Mouse (Mus musculus) heart, postnatal 0 days (tissue): ENCODE measurements around the gene Top2b. TPM values are rescaled to one million over a fixed set of nuclear protein-coding genes. Genes with fewer than 3 reads are reported as not detected.

Experiments used
- ATAC-seq: fragments of 200-750 bp; cut with Nextera tagmentation; 2 replicates; pipeline ENCODE4 v1.8.0; 2017; ENCODE audit warnings: low read depth, moderate number of reproducible peaks, moderate library complexity; ENCODE audit not compliant: insufficient read depth
- DNase-seq: peaks from one replicate; pipeline ENCODE4 v3.0.0-alpha.2; 2016; ENCODE audit warnings: low spot score
- H3K27ac ChIP-seq: fragments of 300-500 bp; sonication (generic); 2 replicates; pipeline ENCODE4 v1.5.1; 2014; ENCODE audit warnings: low read depth, mild to moderate bottlenecking
- H3K27me3 ChIP-seq: fragments of 300-500 bp; sonication (generic); 2 replicates; pipeline ENCODE4 v1.6.1; 2014; ENCODE audit warnings: low read length, mixed read lengths; ENCODE audit not compliant: control insufficient read depth, insufficient read depth
- H3K36me3 ChIP-seq: fragments of 300-500 bp; sonication (generic); replicated peaks from 2 replicates; pipeline ENCODE4 v1.6.1; 2014; ENCODE audit warnings: low read length, mixed read lengths; ENCODE audit not compliant: control insufficient read depth, insufficient read depth
- H3K4me1 ChIP-seq: fragments of 300-500 bp; sonication (generic); 2 replicates; pipeline ENCODE4 v1.6.1; 2014; ENCODE audit warnings: antibody characterized with exemption; ENCODE audit not compliant: control insufficient read depth, insufficient read depth
- H3K4me2 ChIP-seq: fragments of 300-500 bp; sonication (generic); 2 replicates; pipeline ENCODE4 v1.6.1; 2014; ENCODE audit warnings: low read depth, mild to moderate bottlenecking, low read length, moderate library complexity
- H3K4me3 ChIP-seq: fragments of 300-500 bp; sonication (generic); 2 replicates; pipeline ENCODE4 v1.5.1; 2014; ENCODE audit warnings: low read depth, low read length
- H3K9ac ChIP-seq: fragments of 300-500 bp; sonication (generic); replicated peaks from 2 replicates; pipeline ENCODE4 v1.6.1; 2014; ENCODE audit warnings: low read depth, low read length, mixed read lengths
- H3K9me3 ChIP-seq: fragments of 300-500 bp; sonication (generic); replicated peaks from 2 replicates; pipeline ENCODE4 v1.6.1; 2016; ENCODE audit warnings: low read length; ENCODE audit not compliant: control insufficient read depth
- CTCF ChIP-seq: IDR thresholded peaks from 2 replicates; pipeline ENCODE4 v1.5.1; 2016; ENCODE audit warnings: antibody characterized with exemption, control low read depth, low read depth
- EP300 ChIP-seq: IDR thresholded peaks from 2 replicates; pipeline ENCODE4 v1.6.1; 2016; ENCODE audit warnings: antibody characterized with exemption, low read depth
- WGBS: fragments of 180-500 bp; shearing (Covaris S2); extraction: QIAGEN DNeasy Blood & Tissue Kit; methylation state at CpG from one replicate; pipeline ENCODE4 v1.1.7; 2014; 5-methylcytosine and 5-hydroxymethylcytosine counted together
- polyA plus RNA-seq: library from polyadenylated mRNA; unstranded; fragments of >200 nt; fragmentation: Nextera tagmentation; extraction: Ambion mirVana; gene quantifications from 2 replicates; pipeline ENCODE4 v1.2.1, GENCODE M21; 2015
- total RNA-seq: library from RNA; depleted of rRNA; stranded (reverse); fragments of >200 nt; gene quantifications from 2 replicates; pipeline ENCODE4 v1.2.3, GENCODE M21; 2014; ENCODE audit warnings: low replicate concordance

The Top2b gene
- total and polyA plus RNA-seq, 2 experiments from 2014 or later = 19.8 to 36.2 TPM

DNA sequence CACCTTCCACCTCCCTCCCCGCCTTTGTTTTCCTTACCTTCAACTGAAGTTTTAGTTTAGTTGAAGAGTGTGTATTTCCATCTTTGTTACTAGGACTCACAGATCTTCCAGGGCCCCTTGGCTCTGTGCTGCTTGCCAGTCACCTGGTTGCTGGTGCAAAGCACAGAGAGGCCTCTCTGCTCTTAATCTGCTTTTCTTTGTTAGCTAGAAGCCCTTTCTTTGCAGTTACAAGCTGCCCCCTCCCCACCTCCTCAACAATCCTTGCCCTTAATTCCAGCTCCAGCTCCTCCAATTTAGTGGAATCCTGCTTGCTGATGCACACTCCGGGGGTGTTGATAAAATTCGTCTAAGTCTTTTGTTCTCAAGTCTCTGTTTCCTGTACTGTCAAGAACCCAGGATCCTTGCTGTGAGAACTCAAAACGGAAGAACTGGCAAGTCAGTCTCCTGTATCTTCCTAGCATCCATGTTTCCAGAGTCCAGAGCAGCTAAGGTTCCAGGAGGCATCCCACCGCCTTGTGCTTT lies 36.0 kb upstream of the Top2b start:
- Histone ChIP-seq H3K9me3 (no peaks in the 10 kb centered on the region), H3K9ac (peak overlapping the region; percentile 5; the same call in 1 of the 2 replicates), H3K36me3 (no peaks in the 10 kb centered on the region), H3K27ac (peak overlapping the region; percentile 59), H3K4me2 (no peak overlapping the region), H3K4me1 (peaks cover 7% of the 10 kb centered on the region; the same call in 1 of the 2 replicates), H3K27me3 (no peaks in the 10 kb centered on the region), H3K4me3 (no peak overlapping the region)
- 47% methylated on average over 5 of the region's 5 CpGs for WGBS
- ATAC-seq (no peak; the same call in 1 of the 2 replicates), DNase-seq (no peak)
- TF ChIP-seq CTCF (no peak), EP300 (no peak)

DNA sequence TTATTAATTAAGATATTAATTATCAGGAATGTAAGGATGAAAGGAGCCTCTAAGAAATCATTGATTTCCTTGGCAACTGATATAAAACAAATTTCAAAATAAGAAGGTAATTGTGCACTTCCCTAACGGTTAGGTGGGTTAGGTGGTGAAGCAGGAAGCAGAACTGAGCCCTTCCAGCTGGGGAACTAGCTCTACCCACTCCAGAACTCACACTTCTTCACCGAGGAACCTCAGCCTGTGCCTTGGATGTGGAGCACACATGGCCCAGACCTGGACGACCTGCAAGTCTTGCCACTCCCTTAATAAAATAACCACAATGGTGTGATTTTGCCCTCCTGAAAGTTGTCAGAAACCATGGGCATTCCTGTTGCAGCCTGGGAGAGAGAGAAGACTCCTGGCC lies 35.2 kb upstream of the Top2b start:
- no peak overlapping the region for H3K4me2 ChIP-seq
- TF ChIP-seq EP300 (no peak), CTCF (no peak)
- no peak overlapping the region for H3K27ac ChIP-seq
- H3K27me3 ChIP-seq = no peaks in the 10 kb centered on the region
- no peak for DNase-seq
- ATAC-seq = no peak
- H3K36me3 ChIP-seq = no peaks in the 10 kb centered on the region
- H3K4me1 ChIP-seq = peaks cover 7% of the 10 kb centered on the region; the same call in 1 of the 2 replicates
- H3K9ac ChIP-seq = no peak overlapping the region
- WGBS = 62% methylated on average over 3 of the region's 3 CpGs
- H3K4me3 ChIP-seq = no peak overlapping the region
- no peaks in the 10 kb centered on the region for H3K9me3 ChIP-seq

DNA sequence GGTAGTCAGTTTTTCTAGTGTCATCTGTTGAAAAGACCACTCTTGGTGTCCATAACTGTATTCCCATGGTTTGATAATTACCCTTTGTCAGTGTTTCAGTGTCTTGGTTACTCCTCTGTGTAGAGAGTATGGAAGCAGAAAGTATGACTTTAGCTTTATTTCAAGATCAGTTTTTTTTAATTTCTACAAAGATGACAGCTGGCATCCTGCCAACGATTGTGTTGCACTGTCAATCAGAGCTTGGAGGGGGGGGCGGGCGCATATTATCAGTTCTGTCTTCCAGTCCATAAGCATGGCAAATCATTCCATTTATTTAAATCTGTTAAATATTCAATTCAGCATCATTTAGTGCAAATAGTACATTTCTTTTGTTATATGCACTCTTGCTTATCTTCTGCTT lies 30.7 kb upstream of the Top2b start:
- H3K27ac ChIP-seq = no peak overlapping the region
- no peak for TF ChIP-seq EP300
- TF ChIP-seq CTCF = no peak
- no peaks in the 10 kb centered on the region for H3K27me3 ChIP-seq
- H3K36me3 ChIP-seq = no peaks in the 10 kb centered on the region
- H3K4me2 ChIP-seq = no peak overlapping the region
- DNase-seq (no peak), ATAC-seq (no peak)
- WGBS = 61% methylated on average over 3 of the region's 3 CpGs
- H3K9me3 ChIP-seq = no peaks in the 10 kb centered on the region
- no peak overlapping the region for H3K9ac ChIP-seq
- H3K4me1 ChIP-seq = peaks cover 9% of the 10 kb centered on the region
- H3K4me3 ChIP-seq = no peak overlapping the region

DNA sequence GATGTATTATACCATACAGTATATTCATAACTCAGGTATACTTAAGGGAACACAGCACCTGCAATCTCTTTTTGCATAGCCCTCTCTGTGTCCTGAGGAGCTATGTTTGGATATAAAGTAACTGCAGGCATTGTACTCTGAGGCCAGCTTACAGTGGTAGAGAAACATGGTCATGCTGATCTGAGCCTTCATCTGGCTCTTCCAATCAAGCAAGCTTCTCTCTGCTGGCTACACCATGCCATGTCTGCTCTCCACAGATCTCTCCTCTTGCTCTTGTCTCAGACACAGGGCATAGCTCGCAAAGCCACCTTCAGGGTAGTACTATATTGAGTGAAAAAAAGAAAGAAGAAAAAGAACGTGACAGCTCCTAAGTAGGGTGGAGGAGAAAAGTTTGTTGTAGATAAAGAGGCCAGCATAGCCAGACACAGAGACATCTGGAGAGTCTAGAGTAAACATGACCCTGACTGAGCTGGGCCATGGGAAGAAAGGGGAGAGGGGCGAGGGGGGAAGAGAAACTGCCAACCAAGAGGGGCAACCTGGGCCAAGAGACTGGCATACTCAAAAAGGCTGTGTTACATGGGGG lies 29.1 kb upstream of the Top2b start:
- WGBS = 48% methylated on average over 3 of the region's 3 CpGs
- H3K4me3 ChIP-seq = no peak overlapping the region
- no peak overlapping the region for H3K9ac ChIP-seq

DNA sequence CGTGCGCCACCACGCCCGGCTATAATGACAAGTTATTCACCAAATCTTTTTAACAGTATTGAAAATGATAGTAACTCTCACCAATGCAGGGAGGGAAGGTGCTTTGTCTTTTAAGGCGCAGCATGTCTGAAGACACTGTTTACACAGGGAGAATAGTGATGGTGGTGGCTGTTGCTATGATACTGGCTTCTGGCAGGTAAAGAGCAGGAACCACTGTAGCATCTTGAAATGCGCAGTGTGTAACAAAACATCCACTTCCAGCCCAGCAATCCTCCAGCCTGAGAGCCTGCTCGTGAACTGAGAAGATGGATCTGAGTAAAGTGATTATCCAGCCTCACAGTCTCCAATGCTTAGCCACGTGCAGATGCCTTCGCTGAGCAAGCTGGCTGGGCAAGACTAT lies 17.5 kb upstream of the Top2b start:
- Histone ChIP-seq H3K4me2 (no peak overlapping the region), H3K9me3 (no peaks in the 10 kb centered on the region), H3K4me1 (no peaks in the 10 kb centered on the region), H3K9ac (no peak overlapping the region), H3K4me3 (no peak overlapping the region), H3K36me3 (no peaks in the 10 kb centered on the region), H3K27ac (no peak overlapping the region), H3K27me3 (no peaks in the 10 kb centered on the region)
- 73% methylated on average over 9 of the region's 9 CpGs for WGBS
- DNase-seq (no peak), ATAC-seq (no peak)
- TF ChIP-seq CTCF (no peak), EP300 (no peak)

More for the DNA sequence above, 29.1 kb upstream of the Top2b start:
- Histone ChIP-seq H3K36me3 (no peaks in the 10 kb centered on the region), H3K27me3 (no peaks in the 10 kb centered on the region), H3K4me1 (peaks cover 9% of the 10 kb centered on the region), H3K27ac (no peak overlapping the region), H3K9me3 (no peaks in the 10 kb centered on the region), H3K4me2 (no peak overlapping the region)
- ATAC-seq (no peak), DNase-seq (no peak)
- TF ChIP-seq CTCF = no peak
- TF ChIP-seq EP300 = no peak

DNA sequence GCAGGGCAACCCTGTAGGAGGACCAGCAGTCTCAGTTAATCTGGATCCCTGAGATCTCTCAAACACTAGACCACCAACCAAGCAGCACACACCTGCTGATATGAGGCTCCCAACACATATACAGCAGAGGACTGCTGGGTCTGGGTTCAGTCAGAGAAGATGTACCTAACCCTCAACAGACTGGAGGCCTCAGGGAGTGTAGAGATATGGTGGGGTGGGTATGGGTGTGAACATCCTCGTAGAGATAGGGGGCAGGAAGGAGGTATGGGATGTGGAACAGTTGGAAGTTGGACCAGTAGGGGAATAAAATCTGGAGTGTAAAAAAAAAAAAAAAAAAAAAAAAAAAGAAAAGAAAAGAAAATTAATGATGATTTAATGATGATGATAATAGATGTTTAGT lies 5.3 kb upstream of the Top2b start:
- ATAC-seq (no peak), DNase-seq (no peak)
- Histone ChIP-seq H3K36me3 (no peaks in the 10 kb centered on the region), H3K9ac (no peak overlapping the region), H3K4me1 (peaks cover 9% of the 10 kb centered on the region; the same call in 1 of the 2 replicates), H3K4me3 (no peak overlapping the region), H3K27ac (no peak overlapping the region), H3K4me2 (no peak overlapping the region), H3K27me3 (no peaks in the 10 kb centered on the region), H3K9me3 (no peaks in the 10 kb centered on the region)
- TF ChIP-seq CTCF (no peak), EP300 (no peak)
- WGBS = 44% methylated on average over 1 of the region's 1 CpGs
